Mouse (Mus musculus) spleen, adult 2 months (tissue): Measurements from ENCODE around the gene Gsdme.

ENCODE experiments used
- CTCF ChIP-seq: fragments of 200-500 bp; IDR thresholded peaks from 2 replicates; pipeline ENCODE4 v1.5.1; 2011; ENCODE audit warnings: mild to moderate bottlenecking, inconsistent platforms; ENCODE audit not compliant: insufficient read depth, insufficient read length, insufficient replicate concordance; ENCODE audit errors: extremely low read depth
- POLR2A ChIP-seq: fragments of 200-500 bp; IDR thresholded peaks from 2 replicates; pipeline ENCODE4 v1.6.1; 2011; ENCODE audit warnings: low read depth, low read length, inconsistent platforms

GRCm38 (mm10) chr6:50252690-50253089 is 11.0 kb downstream of the Gsdme start:
- TF ChIP-seq POLR2A (no peak), CTCF (no peak)
